Mouse (Mus musculus) forebrain, postnatal 0 days (tissue): ENCODE measurements around the gene Sstr3. TPM values are rescaled to one million over a fixed set of nuclear protein-coding genes. Genes with fewer than 3 reads are reported as not detected.

ENCODE experiments used
- ATAC-seq: fragments of 200-750 bp; cut with Nextera tagmentation; 2 replicates; pipeline ENCODE4 v1.8.0; 2017; ENCODE audit warnings: mild to moderate bottlenecking, moderate library complexity
- DNase-seq: peaks from one replicate; pipeline ENCODE4 v3.0.0-alpha.2; 2015
- H3K27ac ChIP-seq: fragments of 300-500 bp; sonication (generic); 2 replicates; pipeline ENCODE4 v1.5.1; 2014; ENCODE audit warnings: low read depth, mild to moderate bottlenecking, antibody characterized with exemption, low read length, moderate library complexity, mixed read lengths
- H3K27me3 ChIP-seq: fragments of 300-500 bp; sonication (generic); 2 replicates; pipeline ENCODE4 v1.6.1; 2014; ENCODE audit warnings: mild to moderate bottlenecking, low read length, mixed read lengths; ENCODE audit not compliant: insufficient read depth
- H3K36me3 ChIP-seq: fragments of 300-500 bp; sonication (generic); 2 replicates; pipeline ENCODE4 v1.6.1; 2014; ENCODE audit warnings: mild to moderate bottlenecking, moderate library complexity; ENCODE audit not compliant: insufficient read depth
- H3K4me1 ChIP-seq: fragments of 300-500 bp; sonication (generic); 2 replicates; pipeline ENCODE4 v1.6.1; 2014; ENCODE audit warnings: antibody characterized with exemption; ENCODE audit not compliant: insufficient read depth
- H3K4me2 ChIP-seq: fragments of 300-500 bp; sonication (generic); 2 replicates; pipeline ENCODE4 v1.6.1; 2014; ENCODE audit warnings: low read depth, mild to moderate bottlenecking, moderate library complexity
- H3K4me3 ChIP-seq: fragments of 300-500 bp; sonication (generic); 2 replicates; pipeline ENCODE4 v1.5.1; 2014; ENCODE audit warnings: low read depth, low read length, mixed read lengths
- H3K9ac ChIP-seq: fragments of 300-500 bp; sonication (generic); 2 replicates; pipeline ENCODE4 v1.6.1; 2014; ENCODE audit warnings: mild to moderate bottlenecking
- H3K9me3 ChIP-seq: fragments of 300-500 bp; sonication (generic); 2 replicates; pipeline ENCODE4 v1.6.1; 2016; ENCODE audit warnings: low read length
- CTCF ChIP-seq: sonication (generic); IDR thresholded peaks from 2 replicates; pipeline ENCODE4 v1.5.1; 2016; ENCODE audit warnings: antibody characterized with exemption, control low read depth, low read depth
- WGBS: fragments of 180-500 bp; shearing (Covaris S2); extraction: QIAGEN DNeasy Blood & Tissue Kit; methylation state at CpG from one replicate; pipeline ENCODE4 v1.1.7; 2014; 5-methylcytosine and 5-hydroxymethylcytosine counted together
- polyA plus RNA-seq: library from polyadenylated mRNA; unstranded; fragments of >200 nt; fragmentation: Nextera tagmentation; extraction: Ambion mirVana; gene quantifications from 2 replicates; pipeline ENCODE4 v1.2.1, GENCODE M21; 2015
- total RNA-seq: library from RNA; depleted of rRNA; stranded (reverse); fragments of >200 nt; gene quantifications from 2 replicates; pipeline ENCODE4 v1.2.3, GENCODE M21; 2014

Gene Sstr3
- total and polyA plus RNA-seq, 2 experiments from 2014 or later = 0.71 to 2.8 TPM

DNA sequence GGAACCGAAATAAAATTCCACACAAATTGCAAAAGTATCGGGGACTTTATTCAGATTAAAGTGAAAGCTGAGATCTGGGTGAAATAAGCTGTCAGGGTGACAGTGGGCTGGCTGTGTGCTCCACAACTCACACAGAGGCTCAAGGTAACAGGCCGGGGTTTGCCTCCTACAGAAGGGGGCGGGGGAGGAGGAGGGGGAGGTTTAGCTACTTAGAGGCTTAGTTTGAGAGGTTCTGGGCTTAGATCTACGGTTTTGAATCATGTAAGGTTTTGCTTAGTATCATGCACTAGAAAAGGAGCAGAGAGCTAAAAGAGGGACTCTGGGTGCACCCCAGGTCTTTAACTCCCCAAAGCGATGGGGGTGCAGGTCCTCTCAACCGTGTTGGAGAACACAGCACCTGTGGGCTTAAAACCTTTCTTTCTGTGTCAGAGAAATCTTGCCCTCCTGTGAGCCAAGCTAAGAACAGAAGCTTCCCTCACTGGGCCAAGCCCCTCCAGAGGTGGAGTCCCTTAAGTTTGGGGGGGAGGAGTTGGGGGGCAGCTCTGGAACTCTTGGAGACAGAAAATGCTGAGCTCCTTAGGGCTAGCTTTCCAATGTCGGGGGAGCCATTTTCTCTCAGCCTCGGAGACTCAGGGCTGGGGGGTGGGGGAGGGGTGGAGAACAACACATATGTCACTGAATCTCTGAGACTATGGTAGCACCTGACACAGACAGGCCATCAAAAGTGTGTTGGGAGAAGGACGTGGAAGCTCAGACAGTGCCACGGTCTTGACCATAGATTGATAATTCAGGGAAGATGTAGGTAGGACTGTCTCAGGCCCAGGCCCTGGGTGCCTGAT lies 14.9 kb upstream of the Sstr3 start:
- Histone ChIP-seq H3K27ac (no peak overlapping the region), H3K9ac (no peak overlapping the region), H3K4me3 (no peak overlapping the region), H3K9me3 (no peaks in the 10 kb centered on the region), H3K4me1 (no peaks in the 10 kb centered on the region), H3K36me3 (no peaks in the 10 kb centered on the region), H3K4me2 (no peak overlapping the region), H3K27me3 (no peaks in the 10 kb centered on the region)
- no peak for ATAC-seq
- no peak for TF ChIP-seq CTCF
- 60% methylated on average over 11 of the region's 11 CpGs for WGBS
- DNase-seq = no peak

DNA sequence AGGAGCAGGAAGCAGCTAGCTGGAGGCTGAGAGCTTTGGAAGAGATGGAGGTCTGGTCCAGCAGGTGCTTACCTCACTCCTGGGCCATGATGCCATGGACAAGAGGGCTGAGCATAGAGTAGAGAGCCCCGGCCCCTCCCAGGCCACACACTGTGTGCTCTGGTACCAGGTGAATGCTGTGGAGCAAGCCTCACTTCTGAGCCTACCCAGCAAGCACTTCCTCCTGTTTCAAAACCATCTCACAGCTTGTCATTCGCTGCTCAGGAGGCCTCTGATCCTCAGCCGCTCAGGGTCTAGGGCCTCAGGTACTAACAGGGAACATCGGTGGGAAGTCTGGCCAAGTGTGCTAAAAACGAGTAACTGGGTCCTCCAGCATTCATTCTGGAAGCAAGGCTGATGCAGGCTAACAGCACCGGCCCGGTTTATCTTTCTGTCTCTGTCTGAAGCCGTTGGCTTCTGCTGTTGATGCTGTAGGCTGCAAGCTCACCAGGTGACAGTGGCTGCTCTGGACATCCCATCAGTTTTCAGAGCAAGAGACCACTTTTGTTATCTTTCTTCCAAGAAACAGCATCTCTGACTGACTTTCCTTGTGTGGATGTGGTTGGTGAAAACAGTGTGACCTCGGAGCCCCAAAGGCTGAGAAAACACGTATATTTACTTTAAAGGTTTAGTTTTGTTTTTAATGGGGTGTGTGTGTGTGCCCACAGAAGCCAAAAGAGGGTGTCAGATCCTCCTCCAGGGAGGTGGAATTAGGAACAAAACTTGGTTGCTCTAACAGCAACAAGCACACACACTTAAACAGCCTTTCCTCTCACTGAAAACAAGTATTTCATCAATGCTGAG lies 13.4 kb upstream of the Sstr3 start:
- Histone ChIP-seq H3K4me1 (no peaks in the 10 kb centered on the region), H3K27me3 (no peaks in the 10 kb centered on the region), H3K9me3 (0 out of 2 replicates have a peak, but pooled peaks cover 7% of the 10 kb centered on the region), H3K27ac (no peak overlapping the region), H3K4me2 (no peak overlapping the region), H3K4me3 (no peak overlapping the region), H3K9ac (no peak overlapping the region), H3K36me3 (no peaks in the 10 kb centered on the region)
- ATAC-seq = no peak
- no peak for TF ChIP-seq CTCF
- DNase-seq = no peak
- WGBS = 68% methylated on average over 10 of the region's 10 CpGs

DNA sequence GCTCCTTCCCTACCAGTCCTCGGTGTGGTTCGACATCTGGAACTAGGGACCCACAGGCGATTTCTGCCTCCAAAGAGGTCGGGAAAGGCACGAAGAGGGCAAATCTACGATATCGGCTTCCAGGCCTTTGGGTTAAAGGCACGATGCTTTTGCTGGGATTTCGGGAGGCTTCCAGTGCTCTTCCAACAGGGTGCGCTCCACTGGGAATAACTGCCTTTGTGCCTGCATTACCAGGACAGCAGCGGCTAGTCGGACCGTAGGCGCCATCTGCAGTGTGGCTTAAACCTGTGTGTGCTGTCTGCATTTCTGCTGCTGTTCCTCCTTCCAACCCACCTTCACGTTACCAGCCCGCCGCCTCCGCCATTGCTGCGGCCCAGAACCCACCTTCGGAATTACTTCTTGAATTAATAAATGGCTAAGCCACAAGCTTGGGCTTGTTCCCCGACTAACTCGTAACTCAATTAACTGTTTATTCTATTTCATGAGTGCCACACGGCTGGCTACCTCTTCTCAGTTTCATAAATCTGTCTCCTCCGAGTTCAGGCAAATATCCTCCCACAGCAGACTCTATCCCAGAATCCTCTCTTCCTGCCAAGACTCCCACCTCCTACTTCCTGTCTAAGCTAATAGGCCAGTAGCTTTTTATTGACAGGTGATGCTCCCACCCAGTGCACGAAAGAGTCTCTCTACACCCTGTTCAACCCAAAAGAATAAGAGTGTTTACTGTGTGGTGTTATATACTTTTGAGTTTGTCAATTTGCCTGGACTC lies 10.2 kb upstream of the Sstr3 start:
- no peaks in the 10 kb centered on the region for H3K4me1 ChIP-seq
- H3K36me3 ChIP-seq = no peaks in the 10 kb centered on the region
- no peak overlapping the region for H3K4me2 ChIP-seq
- DNase-seq (no peak), ATAC-seq (no peak)
- H3K4me3 ChIP-seq = no peak overlapping the region
- 0 out of 2 replicates have a peak, but pooled peaks have one; percentile 3 for TF ChIP-seq CTCF
- H3K9me3 ChIP-seq = 0 out of 2 replicates have a peak, but pooled peaks cover 7% of the 10 kb centered on the region
- 70% methylated on average over 25 of the region's 25 CpGs for WGBS
- H3K27ac ChIP-seq = no peak overlapping the region
- H3K9ac ChIP-seq = no peak overlapping the region
- no peaks in the 10 kb centered on the region for H3K27me3 ChIP-seq

DNA sequence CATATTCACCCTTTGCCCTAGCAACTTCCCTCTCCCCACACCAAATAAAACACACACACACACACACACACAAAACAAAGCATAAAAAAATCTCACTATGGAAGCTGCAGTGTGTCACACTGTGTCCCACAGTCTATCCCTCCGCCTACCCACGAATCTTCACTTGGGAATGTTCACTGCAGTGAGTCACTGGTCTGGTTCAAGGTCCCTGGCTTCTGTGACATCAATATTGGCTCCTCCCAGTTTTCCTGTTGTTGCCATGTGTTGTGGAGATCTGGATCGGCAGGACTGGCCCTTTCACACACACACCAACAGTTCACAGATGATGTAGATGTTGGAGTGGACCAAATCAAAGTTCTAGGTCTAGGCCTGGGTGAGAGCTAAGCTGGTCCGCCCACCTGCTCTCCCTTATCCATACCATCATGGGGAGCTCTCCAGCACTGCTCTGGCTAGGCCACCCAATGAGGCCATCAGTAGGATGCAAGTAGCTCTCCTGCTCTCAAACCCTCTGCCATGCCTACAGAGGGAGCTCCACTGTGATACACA lies 4.8 kb upstream of the Sstr3 start:
- no peak overlapping the region for H3K9ac ChIP-seq
- DNase-seq = no peak
- no peak overlapping the region for H3K4me2 ChIP-seq
- no peak overlapping the region for H3K27ac ChIP-seq
- TF ChIP-seq CTCF = no peak
- H3K4me1 ChIP-seq = peaks cover 9% of the 10 kb centered on the region
- WGBS = 84% methylated on average over 4 of the region's 4 CpGs
- H3K4me3 ChIP-seq = no peak overlapping the region
- ATAC-seq = no peak
- H3K36me3 ChIP-seq = no peaks in the 10 kb centered on the region
- 0 out of 2 replicates have a peak, but pooled peaks cover 7% of the 10 kb centered on the region for H3K9me3 ChIP-seq
- no peaks in the 10 kb centered on the region for H3K27me3 ChIP-seq

DNA sequence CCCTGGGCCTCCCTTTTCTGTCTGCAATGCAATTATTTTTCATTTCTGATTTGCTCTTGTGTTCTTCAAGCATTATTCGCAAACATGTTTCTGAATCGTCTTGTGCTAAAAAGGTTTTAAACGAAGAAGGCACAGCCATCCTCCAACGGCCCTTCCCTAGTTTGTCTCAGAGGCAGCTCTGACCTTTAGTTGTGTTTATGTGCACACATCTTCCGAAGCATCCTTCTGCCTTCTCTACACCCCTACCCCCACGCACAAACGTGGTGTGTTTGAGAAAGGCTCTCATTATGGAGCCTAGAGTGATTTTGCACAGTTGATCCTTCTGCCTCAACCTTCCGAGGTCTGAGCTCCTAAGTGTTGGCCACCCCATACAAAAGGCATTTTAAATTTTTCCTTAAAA lies 4.2 kb upstream of the Sstr3 start:
- Histone ChIP-seq H3K27ac (no peak overlapping the region), H3K9ac (no peak overlapping the region), H3K27me3 (no peaks in the 10 kb centered on the region), H3K4me1 (peaks cover 15% of the 10 kb centered on the region), H3K4me3 (no peak overlapping the region), H3K4me2 (no peak overlapping the region), H3K9me3 (0 out of 2 replicates have a peak, but pooled peaks cover 7% of the 10 kb centered on the region), H3K36me3 (no peaks in the 10 kb centered on the region)
- ATAC-seq (no peak), DNase-seq (no peak)
- TF ChIP-seq CTCF = no peak
- 72% methylated on average over 8 of the region's 8 CpGs for WGBS

DNA sequence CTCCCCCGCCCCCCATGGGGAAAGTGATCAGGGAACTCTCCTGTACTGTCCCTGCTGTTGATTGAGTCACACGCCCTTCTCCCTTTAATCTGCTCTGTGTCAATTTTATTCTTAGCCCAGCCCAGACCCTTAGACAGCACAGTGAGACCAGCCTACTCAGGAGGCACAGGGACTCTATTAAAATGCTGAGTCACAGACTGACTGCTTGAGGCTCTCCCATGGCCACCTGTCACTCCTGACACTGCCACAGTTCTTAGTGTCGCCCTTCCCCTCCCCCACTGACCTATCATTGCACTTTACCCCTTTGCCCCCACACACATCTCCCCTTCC lies 3.8 kb upstream of the Sstr3 start:
- no peak for ATAC-seq
- 36% methylated on average over 3 of the region's 3 CpGs for WGBS
- H3K27ac ChIP-seq = no peak overlapping the region
- no peak for TF ChIP-seq CTCF
- no peak for DNase-seq
- no peaks in the 10 kb centered on the region for H3K36me3 ChIP-seq
- no peak overlapping the region for H3K4me2 ChIP-seq
- H3K9me3 ChIP-seq = 0 out of 2 replicates have a peak, but pooled peaks cover 4% of the 10 kb centered on the region
- peaks cover 15% of the 10 kb centered on the region for H3K4me1 ChIP-seq
- no peak overlapping the region for H3K4me3 ChIP-seq
- H3K9ac ChIP-seq = no peak overlapping the region
- H3K27me3 ChIP-seq = no peaks in the 10 kb centered on the region
